34 mouse cellular contexts compared by ENCODE assay signal in the genomic region with DNA sequence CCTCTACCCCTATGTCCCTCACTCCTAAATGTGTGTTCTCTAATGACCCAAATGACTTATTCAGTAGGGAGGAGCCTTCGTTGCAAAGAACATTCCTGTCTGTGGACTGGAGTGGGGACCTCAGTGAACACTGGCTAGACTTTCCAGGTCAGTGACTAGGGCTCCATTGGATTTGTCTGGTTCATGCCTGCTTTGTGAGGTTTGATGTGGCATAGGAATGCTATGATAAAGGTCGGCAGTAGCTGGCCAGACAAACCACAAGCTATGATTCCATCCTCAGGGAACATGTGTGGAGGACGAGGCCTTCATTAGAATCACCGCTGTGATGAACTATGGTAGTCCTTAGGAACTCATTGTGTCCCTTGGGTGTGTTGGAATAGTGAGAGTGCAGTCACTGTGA. TPM values are rescaled to one million over a fixed set of nuclear protein-coding genes. Genes with fewer than 3 reads are reported as not detected.
A peak's percentile ranks its signal among the peaks of the same experiment; 100 is the strongest.
DNase-seq lines count a peak whose midpoint lies in the region; ATAC-seq and TF ChIP-seq lines count a peak whose summit lies in the region.
"Had no signal": no experiment of that assay in that cellular context is flagged by ENCODE, and none has a peak within 500 bp of the region (broad histone marks: within the 10 kb centered on the region; RNA-seq: fewer than 3 reads in every experiment).

No protein-coding gene starts in this region.

- no peak for TF ChIP-seq POLR2A in kidney, adult 2 months (IDR thresholded peaks at IDR 0.05; ENCODE audit: low read depth, low read length)
- TF ChIP-seq POLR2A in MEL (IDR thresholded peaks at IDR 0.05; ENCODE audit: control insufficient read depth in 1 of 2, insufficient read depth in 1 of 2, low read depth in 1 of 2, low read length in 2 of 2, poor library complexity in 1 of 2): no peak

- no peak overlapping the region for H3K4me2 ChIP-seq in liver, embryonic 11.5 days
- H3K4me2 ChIP-seq in liver, embryonic 12.5 days: no peak overlapping the region
- H3K4me2 ChIP-seq: embryonic facial prominence, embryonic 13.5 days; forebrain, embryonic 12.5 days; forebrain, embryonic 15.5 days; heart, embryonic 13.5 days; hindbrain, embryonic 14.5 days had no signal

- no peak overlapping the region for H3K4me3 ChIP-seq in kidney, adult 2 months (ENCODE audit: insufficient read depth, low read depth, low read length)
- no peak overlapping the region for H3K4me3 ChIP-seq in liver, embryonic 11.5 days (ENCODE audit: low read depth, low read length)
- no peak overlapping the region for H3K4me3 ChIP-seq in liver, embryonic 12.5 days
- no peak overlapping the region for H3K4me3 ChIP-seq in MEL (ENCODE audit: control insufficient read depth in 1 of 2, insufficient read depth in 1 of 2, low read depth in 2 of 2, low read length in 2 of 2)
- H3K4me3 ChIP-seq: embryonic facial prominence, embryonic 10.5 days; embryonic facial prominence, embryonic 13.5 days; erythroblast, embryonic 14.5 days; forebrain, embryonic 12.5 days; forebrain, embryonic 15.5 days; heart, adult 2 months; heart, embryonic 10.5 days; heart, embryonic 13.5 days had no signal

- H3K9me3 ChIP-seq in liver, embryonic 11.5 days (ENCODE audit: control insufficient read depth, low read length): no peaks in the 10 kb centered on the region
- no peaks in the 10 kb centered on the region for H3K9me3 ChIP-seq in liver, embryonic 12.5 days (replicated peaks)
- no peaks in the 10 kb centered on the region for H3K9me3 ChIP-seq in MEL (replicated peaks; ENCODE audit: insufficient read depth, low read length)
- H3K9me3 ChIP-seq: embryonic facial prominence, embryonic 10.5 days; embryonic facial prominence, embryonic 13.5 days; forebrain, embryonic 12.5 days; forebrain, embryonic 15.5 days; heart, embryonic 10.5 days; heart, embryonic 13.5 days had no signal

- H3K27me3 ChIP-seq in kidney, adult 2 months (replicated peaks; ENCODE audit: control insufficient read depth, insufficient read depth, low read length): no peaks in the 10 kb centered on the region
- no peaks in the 10 kb centered on the region for H3K27me3 ChIP-seq in liver, embryonic 11.5 days (replicated peaks; ENCODE audit: control insufficient read depth, insufficient read depth, low read length)
- H3K27me3 ChIP-seq in liver, embryonic 12.5 days (replicated peaks): no peaks in the 10 kb centered on the region
- H3K27me3 ChIP-seq in MEL (ENCODE audit: control insufficient read depth in 1 of 2, insufficient read depth in 2 of 2, low read length in 2 of 2): no peaks in the 10 kb centered on the region
- H3K27me3 ChIP-seq: embryonic facial prominence, embryonic 13.5 days; forebrain, embryonic 12.5 days; forebrain, embryonic 15.5 days; heart, embryonic 13.5 days had no signal

- H3K9ac ChIP-seq in liver, embryonic 11.5 days (ENCODE audit: low read depth, low read length): no peak overlapping the region
- H3K9ac ChIP-seq in liver, embryonic 12.5 days: no peak overlapping the region
- H3K9ac ChIP-seq in MEL (ENCODE audit: control insufficient read depth, low read depth, low read length, poor library complexity, severe bottlenecking): no peak overlapping the region
- H3K9ac ChIP-seq: embryonic facial prominence, embryonic 13.5 days; forebrain, embryonic 12.5 days; forebrain, embryonic 15.5 days; heart, embryonic 13.5 days; hindbrain, embryonic 14.5 days had no signal

- ATAC-seq in liver, embryonic 11.5 days (replicated peaks; ENCODE audit: low FRiP score): no peak
- no peak for ATAC-seq in liver, embryonic 12.5 days
- ATAC-seq in granulocyte monocyte progenitor cell, adult 5-6 weeks (replicated peaks; ENCODE audit: poor library complexity, severe bottlenecking): no peak
- ATAC-seq: CD4-positive, CD25-positive, alpha-beta regulatory T cell, adult 4 months; forebrain, embryonic 15.5 days had no signal

- TF ChIP-seq RAD21 in MEL (IDR thresholded peaks at IDR 0.05; ENCODE audit: low read depth, low read length): no peak

- peak overlapping the region; percentile 37; the same call in 1 of the 2 replicates for H3K27ac ChIP-seq in kidney, adult 2 months (ENCODE audit: insufficient read depth, low read depth, low read length)
- 0 out of 2 replicates have a peak overlapping the region, but pooled peaks have one; percentile 5 for H3K27ac ChIP-seq in liver, embryonic 11.5 days (ENCODE audit: low read depth, low read length)
- H3K27ac ChIP-seq in liver, embryonic 12.5 days: no peak overlapping the region
- peak overlapping the region; percentile 28; the same call in 1 of the 2 replicates for H3K27ac ChIP-seq in MEL (ENCODE audit: control insufficient read depth, low read depth, low read length)
- H3K27ac ChIP-seq: embryonic facial prominence, embryonic 10.5 days; embryonic facial prominence, embryonic 13.5 days; forebrain, embryonic 12.5 days; forebrain, embryonic 15.5 days; heart, adult 2 months; heart, embryonic 10.5 days; heart, embryonic 13.5 days; hindbrain, embryonic 14.5 days had no signal

- TF ChIP-seq CTCF in kidney, adult 2 months (conservative IDR thresholded peaks at IDR 0.05; ENCODE audit: insufficient read depth, insufficient read length, low read depth, low read length): no peak
- TF ChIP-seq CTCF in MEL (IDR thresholded peaks at IDR 0.05 in 2 of 3, conservative IDR thresholded peaks at IDR 0.05 in 1 of 3; ENCODE audit: control insufficient read depth in 1 of 3, insufficient read depth in 1 of 3, low read depth in 2 of 3, low read length in 3 of 3, poor library complexity in 1 of 3, severe bottlenecking in 1 of 3): no peak

- H3K79me2 ChIP-seq in MEL (ENCODE audit: control insufficient read depth, insufficient read depth, low read length, poor library complexity): peaks cover 28% of the 10 kb centered on the region

- 50% methylated on average over 4 of the region's 4 CpGs for whole genome bisulfite sequencing in kidney, adult 2 months
- 91% methylated on average over 4 of the region's 4 CpGs for WGBS in liver, embryonic 11.5 days
- WGBS in liver, embryonic 12.5 days (ENCODE audit: insufficient replicate concordance): 78% methylated on average over 4 of the region's 4 CpGs

- H3K36me3 ChIP-seq in kidney, adult 2 months (ENCODE audit: control insufficient read depth, insufficient read depth, low read length): no peaks in the 10 kb centered on the region; the same call in 1 of the 2 replicates
- H3K36me3 ChIP-seq in liver, embryonic 11.5 days (ENCODE audit: control insufficient read depth, insufficient read depth, low read length): peaks cover 19% of the 10 kb centered on the region
- peaks cover 64% of the 10 kb centered on the region for H3K36me3 ChIP-seq in liver, embryonic 12.5 days
- H3K36me3 ChIP-seq in MEL (ENCODE audit: control insufficient read depth in 1 of 2, insufficient read depth in 2 of 2, low read length in 2 of 2): peaks cover 19 to 54% of the 10 kb centered on the region in 2 experiments

- H3K4me1 ChIP-seq in kidney, adult 2 months (ENCODE audit: control insufficient read depth, insufficient read depth, low read length): peaks cover 19% of the 10 kb centered on the region
- peaks cover 23% of the 10 kb centered on the region for H3K4me1 ChIP-seq in liver, embryonic 11.5 days (replicated peaks; ENCODE audit: control insufficient read depth, insufficient read depth, low read length)
- peaks cover 62% of the 10 kb centered on the region for H3K4me1 ChIP-seq in liver, embryonic 12.5 days
- H3K4me1 ChIP-seq in MEL (ENCODE audit: control insufficient read depth in 1 of 2, insufficient read depth in 2 of 2, low read length in 2 of 2): peaks cover 35 to 48% of the 10 kb centered on the region in 2 experiments

- peak; percentile 51 for DNase-seq in kidney, adult 2 months
- DNase-seq in kidney, adult 8-10 months: no peak
- DNase-seq in liver, embryonic 11.5 days (ENCODE audit: low spot score): no peak
- DNase-seq in MEL (ENCODE audit: low read depth, low spot score): no peak
- DNase-seq in Muller cell, postnatal 12 days (ENCODE audit: inconsistent ontology term): peak; percentile 91
- DNase-seq in ovary, adult 18-20 months (ENCODE audit: low spot score): no peak
- DNase-seq: adrenal gland, adult 2 months; adrenal gland, postnatal 14 days; cerebellum, adult 11-12 months; cerebellum, adult 8-10 months; cerebellum, postnatal 10 days; cerebellum, postnatal 36 days; embryo, embryonic 11 days; gastrocnemius, postnatal 25 days; heart, adult 2 months; heart, postnatal 14 days; heart, postnatal 4 days had no signal

- TF ChIP-seq EP300 in MEL (IDR thresholded peaks at IDR 0.05; ENCODE audit: low read depth in 1 of 2, low read length in 2 of 2): no peak

TF ChIP-seq in MEL, 35 proteins besides CTCF, POLR2A, EP300 and RAD21 (continues in another document):
- TF ChIP-seq POLR2AphosphoS5 (IDR thresholded peaks at IDR 0.05; ENCODE audit: borderline replicate concordance, low read depth, low read length) (no peak), TCF12 (IDR thresholded peaks at IDR 0.05; ENCODE audit: low read depth, low read length) (no peak), TBP (IDR thresholded peaks at IDR 0.05; ENCODE audit: low read depth, low read length) (no peak), ZKSCAN1 (IDR thresholded peaks at IDR 0.05; ENCODE audit: low read depth, low read length) (no peak), UBTF (IDR thresholded peaks at IDR 0.05; ENCODE audit: borderline replicate concordance, insufficient read depth, low read depth, low read length) (no peak), ZMIZ1 (IDR thresholded peaks at IDR 0.05; ENCODE audit: low read depth, low read length) (no peak), ETS1 (IDR thresholded peaks at IDR 0.05; ENCODE audit: low read depth, low read length) (no peak), NRF1 (IDR thresholded peaks at IDR 0.05; ENCODE audit: insufficient read depth, low read depth, low read length, poor library complexity, severe bottlenecking) (no peak)

RNA-seq across cellular contexts. Expression of gene Rab22a, which starts 5.2 kb away (rescaled TPM):
- 24.4 and 28.2 TPM in 2 replicates for polyA plus RNA-seq in kidney, adult 2 months (2012; rRNA removed)
- polyA plus RNA-seq in liver, embryonic 11.5 days (2014; fragmentation: Nextera tagmentation; extraction: Ambion mirVana): 26.7 and 26.8 TPM in 2 replicates
- polyA plus RNA-seq in liver, embryonic 12.5 days (2016; fragmentation: Nextera tagmentation; extraction: Ambion mirVana): 21.5 and 25.6 TPM in 2 replicates
- 8.9 and 9.8 TPM in 2 replicates for total RNA-seq in MEL (2012; rRNA removed)
- polyA plus RNA-seq in MEL (2012; ENCODE audit: insufficient read depth in 1 of 2, insufficient read length in 2 of 2, low read depth in 1 of 2, low replicate concordance in 2 of 2, missing spikeins in 1 of 2): 10 to 100 TPM in 1 of 2 experiments, not detected in 1; 15.8 TPM
- total RNA-seq in granulocyte monocyte progenitor cell, adult 5-6 weeks (2014; fragmentation: Nextera tagmentation): 9.0 and 9.6 TPM in 2 replicates
- total RNA-seq in granulocyte monocyte progenitor cell, adult 5-6 weeks (2017): 5.5 and 5.9 TPM in 2 replicates

RNA-seq across cellular contexts. Expression of gene 1700010B08Rik, which starts 54.5 kb away (rescaled TPM):
- not detected in 2 replicates for polyA plus RNA-seq in kidney, adult 2 months (2012; rRNA removed)
- polyA plus RNA-seq in liver, embryonic 11.5 days (2014; fragmentation: Nextera tagmentation; extraction: Ambion mirVana): not detected in 2 replicates
- polyA plus RNA-seq in liver, embryonic 12.5 days (2016; fragmentation: Nextera tagmentation; extraction: Ambion mirVana): not detected in 2 replicates
- total RNA-seq in MEL (2012; rRNA removed): not detected in 2 replicates
- not detected for polyA plus RNA-seq in MEL (2012; ENCODE audit: insufficient read depth in 1 of 2, insufficient read length in 2 of 2, low read depth in 1 of 2, low replicate concordance in 2 of 2, missing spikeins in 1 of 2)
- total RNA-seq in granulocyte monocyte progenitor cell, adult 5-6 weeks (2014; fragmentation: Nextera tagmentation): not detected in 2 replicates
- total RNA-seq in granulocyte monocyte progenitor cell, adult 5-6 weeks (2017): not detected in 2 replicates
- total RNA-seq: adrenal gland, adult 2 months; adrenal gland, postnatal 14 days; adrenal gland, postnatal 4 days; gastrocnemius, adult 8-10 months; gastrocnemius, postnatal 25 days; heart, adult 2 months; heart, postnatal 14 days; heart, postnatal 4 days had no signal
- polyA plus RNA-seq: adrenal gland, adult 2 months; C2C12; CD4-positive, CD25-positive, alpha-beta regulatory T cell, adult 4 months; cortical plate, adult 2 months; embryonic facial prominence, embryonic 10.5 days; embryonic facial prominence, embryonic 13.5 days; erythroblast, embryonic 14.5 days; forebrain, embryonic 12.5 days; forebrain, embryonic 15.5 days; heart, embryonic 10.5 days; heart, embryonic 13.5 days; heart, embryonic 16.5 days; hindbrain, embryonic 11.5 days; hindbrain, embryonic 14.5 days had no signal

Comparison
In these comparisons a context has a peak if more than half of its experiments do, and no peak if none do; other contexts are left out.
1. DNase-seq: peak in kidney, adult 2 months (single experiment) and Muller cell, postnatal 12 days (single experiment); none in kidney, adult 8-10 months (0 of 2), liver, embryonic 11.5 days (single experiment), MEL (single experiment) and ovary, adult 18-20 months (single experiment).